8 mouse cellular contexts compared by ENCODE assay signal in genomic region chr4:99828337-99828736, GRCm38 (mm10). TPM values are rescaled to one million over a fixed set of nuclear protein-coding genes. Genes with fewer than 3 reads are reported as not detected.
DNase-seq lines count a peak whose midpoint lies in the region; ATAC-seq lines count a peak whose summit lies in the region.

No protein-coding gene starts in this region.

- no peak for DNase-seq in kidney, adult 11 months
- DNase-seq in embryonic facial prominence, embryonic 10.5 days (ENCODE audit: low spot score): no peak
- DNase-seq in intestine, embryonic 14.5 days (ENCODE audit: low spot score): no peak
- no peak for DNase-seq in cerebellum, adult 18-20 months
- DNase-seq in urinary bladder, adult 18-20 months (ENCODE audit: low spot score in 2 of 2): no peak

- H3K27ac ChIP-seq in kidney, embryonic 14.5 days (ENCODE audit: low read depth, low read length): no peak overlapping the region
- peak overlapping the region; percentile 94 for H3K27ac ChIP-seq in embryonic facial prominence, embryonic 10.5 days (replicated peaks)
- no peak overlapping the region for H3K27ac ChIP-seq in intestine, embryonic 14.5 days (ENCODE audit: low read depth)
- H3K27ac ChIP-seq in midbrain, embryonic 16.5 days (ENCODE audit: low read length): no peak overlapping the region

- peak overlapping the region; percentile 72 for H3K9ac ChIP-seq in kidney, embryonic 14.5 days (ENCODE audit: low read depth, low read length)
- H3K9ac ChIP-seq in intestine, embryonic 14.5 days (ENCODE audit: low read length): peak overlapping the region; percentile 84
- no peak overlapping the region for H3K9ac ChIP-seq in midbrain, embryonic 16.5 days (ENCODE audit: low read depth, low read length)

- H3K36me3 ChIP-seq in kidney, embryonic 14.5 days (ENCODE audit: control insufficient read depth, insufficient read depth, low read length): no peaks in the 10 kb centered on the region; the same call in 1 of the 2 replicates
- peaks cover 15% of the 10 kb centered on the region; the same call in 1 of the 2 replicates for H3K36me3 ChIP-seq in embryonic facial prominence, embryonic 10.5 days (replicated peaks)
- no peaks in the 10 kb centered on the region for H3K36me3 ChIP-seq in intestine, embryonic 14.5 days (ENCODE audit: control insufficient read depth, insufficient read depth, low read length)
- H3K36me3 ChIP-seq in midbrain, embryonic 16.5 days (ENCODE audit: control insufficient read depth, insufficient read depth, low read length): no peaks in the 10 kb centered on the region

- ATAC-seq in kidney, embryonic 14.5 days (ENCODE audit: low FRiP score, low TSS enrichment): no peak
- ATAC-seq in intestine, embryonic 14.5 days (replicated peaks; ENCODE audit: low FRiP score, low TSS enrichment, low read depth): no peak
- no peak for ATAC-seq in midbrain, embryonic 16.5 days
- ATAC-seq in inflammation-experienced regulatory T-cells, adult 6 months: no peak

- no peaks in the 10 kb centered on the region for H3K27me3 ChIP-seq in kidney, embryonic 14.5 days (ENCODE audit: control insufficient read depth, insufficient read depth, low read length)
- H3K27me3 ChIP-seq in embryonic facial prominence, embryonic 10.5 days (replicated peaks; ENCODE audit: low read depth, poor library complexity, severe bottlenecking): no peaks in the 10 kb centered on the region
- no peaks in the 10 kb centered on the region for H3K27me3 ChIP-seq in intestine, embryonic 14.5 days (replicated peaks; ENCODE audit: control insufficient read depth, insufficient read depth, low read length)
- H3K27me3 ChIP-seq in midbrain, embryonic 16.5 days (ENCODE audit: control insufficient read depth, insufficient read depth, low read depth, low read length): no peaks in the 10 kb centered on the region

- 54% methylated on average over 4 of the region's 4 CpGs for WGBS in kidney, embryonic 14.5 days
- 58% methylated on average over 4 of the region's 4 CpGs for WGBS in embryonic facial prominence, embryonic 10.5 days
- WGBS in intestine, embryonic 14.5 days: 51% methylated on average over 4 of the region's 4 CpGs
- 58% methylated on average over 4 of the region's 4 CpGs for WGBS in midbrain, embryonic 16.5 days

- peak overlapping the region; percentile 75 for H3K4me3 ChIP-seq in kidney, embryonic 14.5 days (ENCODE audit: low read length)
- peak overlapping the region; percentile 81 for H3K4me3 ChIP-seq in embryonic facial prominence, embryonic 10.5 days
- H3K4me3 ChIP-seq in intestine, embryonic 14.5 days (ENCODE audit: low read depth, low read length): peak overlapping the region; percentile 96
- peak overlapping the region; percentile 81 for H3K4me3 ChIP-seq in midbrain, embryonic 16.5 days (ENCODE audit: low read depth, low read length)

- peak overlapping the region; percentile 62 for H3K4me2 ChIP-seq in kidney, embryonic 14.5 days (replicated peaks; ENCODE audit: low read depth, low read length)
- peak overlapping the region; percentile 62 for H3K4me2 ChIP-seq in intestine, embryonic 14.5 days (ENCODE audit: low read length)
- peak overlapping the region; percentile 74 for H3K4me2 ChIP-seq in midbrain, embryonic 16.5 days (ENCODE audit: low read length)

- no peaks in the 10 kb centered on the region for H3K4me1 ChIP-seq in kidney, embryonic 14.5 days (ENCODE audit: control insufficient read depth, insufficient read depth, low read length)
- H3K4me1 ChIP-seq in embryonic facial prominence, embryonic 10.5 days: peaks cover 7% of the 10 kb centered on the region
- peaks cover 12% of the 10 kb centered on the region for H3K4me1 ChIP-seq in intestine, embryonic 14.5 days (replicated peaks; ENCODE audit: control insufficient read depth, insufficient read depth, low read length)
- H3K4me1 ChIP-seq in midbrain, embryonic 16.5 days (ENCODE audit: control insufficient read depth, insufficient read depth, low read length): peaks cover 9% of the 10 kb centered on the region

- H3K9me3 ChIP-seq in kidney, embryonic 14.5 days (ENCODE audit: control insufficient read depth, low read length): no peaks in the 10 kb centered on the region
- no peaks in the 10 kb centered on the region for H3K9me3 ChIP-seq in embryonic facial prominence, embryonic 10.5 days
- H3K9me3 ChIP-seq in intestine, embryonic 14.5 days (ENCODE audit: control insufficient read depth, low read length): no peaks in the 10 kb centered on the region
- H3K9me3 ChIP-seq in midbrain, embryonic 16.5 days (replicated peaks; ENCODE audit: control insufficient read depth, low read length, poor library complexity, severe bottlenecking): no peaks in the 10 kb centered on the region

RNA-seq across cellular contexts. Expression of gene Efcab7, which starts 0.7 kb away (rescaled TPM):
- polyA plus RNA-seq in kidney, embryonic 14.5 days (2014; fragmentation: Nextera tagmentation; extraction: Ambion mirVana): 23.7 and 28.6 TPM in 2 replicates
- 22.9 and 23.7 TPM in 2 replicates for polyA plus RNA-seq in embryonic facial prominence, embryonic 10.5 days (2016; fragmentation: Nextera tagmentation; extraction: Ambion mirVana)
- polyA plus RNA-seq in intestine, embryonic 14.5 days (2014; fragmentation: Nextera tagmentation; extraction: Ambion mirVana): 19.2 and 22.9 TPM in 2 replicates
- 11.7 and 13.0 TPM in 2 replicates for polyA plus RNA-seq in midbrain, embryonic 16.5 days (2015; fragmentation: Nextera tagmentation; extraction: Ambion mirVana)
- 10 to 100 TPM in 1 of 3 experiments, 1 to 10 TPM in 2; 6.4 to 12.1 (median 8.2) TPM for polyA plus RNA-seq in inflammation-experienced regulatory T-cells, adult 6 months (2017; shearing (Covaris generic))
